Mouse (Mus musculus): ENCODE results near the gene Gcnt3.

Gcnt3 gene

GRCm38 (mm10) chr9:70003516-70003915 lies 34.4 kb downstream of the Gcnt3 start:
- DNase-seq (ENCODE audit: low read depth) = no peak

- DNase-seq (ENCODE audit: low read depth) = no peak
Measured at GRCm38 (mm10) chr9:69999318-69999717, 38.6 kb downstream of the Gcnt3 start.

GRCm38 (mm10) chr9:69994547-69994946 lies 43.3 kb downstream of the Gcnt3 start:
- DNase-seq (ENCODE audit: low read depth) = no peak

GRCm38 (mm10) chr9:69993479-69993878 lies 44.4 kb downstream of the Gcnt3 start:
- no peak for DNase-seq (ENCODE audit: low read depth)

GRCm38 (mm10) chr9:69992841-69993277 lies 45.0 kb downstream of the Gcnt3 start:
- DNase-seq (ENCODE audit: low read depth) = no peak

- DNase-seq (ENCODE audit: low read depth) = peak; percentile 53
Measured at GRCm38 (mm10) chr9:69990346-69990745, 47.5 kb downstream of the Gcnt3 start.

GRCm38 (mm10) chr9:69989303-69990121 lies 48.4 kb downstream of the Gcnt3 start, which contains the start of gene Bnip2:
TSS of gene Bnip2 (plus strand) at chr9:69989466.
- DNase-seq (ENCODE audit: low read depth) = peak; percentile 98

- DNase-seq (ENCODE audit: low read depth) = no peak
Measured at GRCm38 (mm10) chr9:69988706-69989302, 49.1 kb downstream of the Gcnt3 start.

- DNase-seq (ENCODE audit: low read depth) = peak; percentile 85
Measured at GRCm38 (mm10) chr9:69987579-69987978, 50.3 kb downstream of the Gcnt3 start.

GRCm38 (mm10) chr9:69986571-69986970 lies 51.3 kb downstream of the Gcnt3 start:
- no peak for DNase-seq (ENCODE audit: low read depth)

- DNase-seq (ENCODE audit: low read depth) = no peak
Measured at GRCm38 (mm10) chr9:69986063-69986462, 51.8 kb downstream of the Gcnt3 start.

GRCm38 (mm10) chr9:69985526-69985925 lies 52.4 kb downstream of the Gcnt3 start:
- DNase-seq (ENCODE audit: low read depth) = no peak

All from NIH3T3 (cell line).